Mouse (Mus musculus): ENCODE measurements around the gene Zfp536. TPM values are rescaled to one million over a fixed set of nuclear protein-coding genes. Genes with fewer than 3 reads are reported as not detected.

Zfp536 gene
- polyA plus RNA-seq, 1 experiment from 2014 or later: 8.8 TPM

DNA sequence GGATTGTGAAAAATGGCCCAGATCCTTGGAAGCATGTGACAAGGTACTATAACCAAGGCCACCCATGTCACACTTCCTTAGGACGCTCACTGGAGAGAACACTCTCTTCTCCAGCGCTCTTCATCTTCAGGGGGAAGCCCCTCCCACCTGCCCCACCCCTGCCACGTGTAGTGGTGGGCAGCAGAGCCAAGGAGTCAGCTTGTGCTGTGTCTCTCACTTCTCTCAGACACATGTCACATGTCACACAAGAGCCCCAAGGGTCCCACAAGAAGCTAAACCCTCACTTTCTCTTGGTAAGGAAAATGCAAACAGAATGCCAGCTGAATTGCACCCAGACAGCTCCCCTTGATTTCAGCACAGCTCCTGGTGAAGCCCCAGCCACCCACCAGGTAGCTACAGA is 213.6 kb downstream of the Zfp536 start:
- 52% methylated on average over 3 of the region's 3 CpGs for WGBS

DNA sequence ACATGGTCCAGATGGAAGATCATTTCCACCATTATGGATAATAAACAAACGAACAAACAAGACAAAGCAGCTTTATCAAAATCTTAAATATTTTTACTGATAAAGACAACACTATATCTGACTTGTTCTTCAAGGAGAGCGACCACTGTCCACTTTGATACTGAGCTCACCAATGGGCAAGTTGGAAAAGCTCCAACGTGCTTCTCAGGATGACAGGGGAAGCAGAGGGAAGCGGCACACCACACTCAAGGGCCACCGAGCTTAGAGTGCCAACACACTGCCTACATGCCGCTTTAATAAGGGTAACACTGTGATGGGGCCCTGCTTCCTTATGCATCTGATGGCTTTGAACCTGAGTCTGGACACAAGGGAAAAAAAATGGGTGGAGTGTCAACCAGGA is 214.1 kb downstream of the Zfp536 start:
- WGBS: 89% methylated on average over 6 of the region's 6 CpGs
- H3K9me3 ChIP-seq (ENCODE audit: control insufficient read depth, low read length): no peaks in the 10 kb centered on the region
- ATAC-seq: no peak

More for the DNA sequence above, 213.6 kb downstream of the Zfp536 start:
- Histone ChIP-seq H3K36me3 (ENCODE audit: control insufficient read depth, insufficient read depth, low read length) (no peaks in the 10 kb centered on the region), H3K4me1 (ENCODE audit: control insufficient read depth, insufficient read depth, low read length) (no peaks in the 10 kb centered on the region), H3K9ac (ENCODE audit: low read depth, low read length) (no peak overlapping the region), H3K27me3 (replicated peaks; ENCODE audit: control insufficient read depth, insufficient read depth, low read length) (no peaks in the 10 kb centered on the region), H3K27ac (ENCODE audit: low read length) (no peak overlapping the region), H3K4me3 (ENCODE audit: low read length) (no peak overlapping the region), H3K4me2 (ENCODE audit: low read depth, low read length) (no peak overlapping the region), H3K9me3 (ENCODE audit: control insufficient read depth, low read length) (no peaks in the 10 kb centered on the region)
- ATAC-seq: no peak

GRCm38 (mm10) chr7:37556811-37557210 is 216.6 kb downstream of the Zfp536 start:
- no peak for ATAC-seq
- H3K4me1 ChIP-seq (ENCODE audit: control insufficient read depth, insufficient read depth, low read length): no peaks in the 10 kb centered on the region
- H3K27ac ChIP-seq (ENCODE audit: low read length): no peak overlapping the region
- H3K4me2 ChIP-seq (ENCODE audit: low read depth, low read length): no peak overlapping the region
- H3K4me3 ChIP-seq (ENCODE audit: low read length): no peak overlapping the region
- H3K27me3 ChIP-seq (replicated peaks; ENCODE audit: control insufficient read depth, insufficient read depth, low read length): no peaks in the 10 kb centered on the region
- no peaks in the 10 kb centered on the region for H3K9me3 ChIP-seq (ENCODE audit: control insufficient read depth, low read length)
- H3K9ac ChIP-seq (ENCODE audit: low read depth, low read length): no peak overlapping the region
- 82% methylated on average over 1 of the region's 1 CpGs for WGBS
- no peaks in the 10 kb centered on the region for H3K36me3 ChIP-seq (ENCODE audit: control insufficient read depth, insufficient read depth, low read length)

More for the DNA sequence above, 214.1 kb downstream of the Zfp536 start:
- no peak overlapping the region for H3K4me2 ChIP-seq (ENCODE audit: low read depth, low read length)
- no peaks in the 10 kb centered on the region for H3K36me3 ChIP-seq (ENCODE audit: control insufficient read depth, insufficient read depth, low read length)
- H3K9ac ChIP-seq (ENCODE audit: low read depth, low read length): no peak overlapping the region
- H3K4me3 ChIP-seq (ENCODE audit: low read length): no peak overlapping the region
- H3K4me1 ChIP-seq (ENCODE audit: control insufficient read depth, insufficient read depth, low read length): no peaks in the 10 kb centered on the region
- no peaks in the 10 kb centered on the region for H3K27me3 ChIP-seq (replicated peaks; ENCODE audit: control insufficient read depth, insufficient read depth, low read length)
- no peak overlapping the region for H3K27ac ChIP-seq (ENCODE audit: low read length)

DNA sequence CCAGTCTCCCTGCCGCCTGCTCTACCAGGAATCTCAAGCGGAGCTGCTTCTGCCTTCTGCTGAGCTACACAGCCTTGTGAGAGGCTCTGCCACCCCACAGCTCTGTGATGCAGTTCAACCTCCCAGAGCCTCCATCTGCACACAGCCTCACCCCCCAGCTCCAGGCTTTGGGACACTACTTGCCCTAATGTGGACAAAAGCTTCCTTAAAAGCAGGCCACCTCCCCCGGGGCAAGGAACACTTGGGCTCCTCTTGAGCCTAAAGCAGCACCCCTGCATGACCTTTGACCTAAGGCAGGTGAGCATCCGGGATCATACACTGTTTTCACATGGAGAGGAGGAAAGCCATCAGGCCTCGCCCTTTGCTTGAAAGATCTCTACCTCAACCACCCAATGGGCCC is 219.0 kb downstream of the Zfp536 start:
- WGBS: 76% methylated on average over 5 of the region's 5 CpGs
- Histone ChIP-seq H3K9me3 (ENCODE audit: control insufficient read depth, low read length) (no peaks in the 10 kb centered on the region), H3K27ac (ENCODE audit: low read length) (no peak overlapping the region), H3K36me3 (ENCODE audit: control insufficient read depth, insufficient read depth, low read length) (no peaks in the 10 kb centered on the region), H3K4me3 (ENCODE audit: low read length) (no peak overlapping the region), H3K9ac (ENCODE audit: low read depth, low read length) (no peak overlapping the region), H3K4me1 (ENCODE audit: control insufficient read depth, insufficient read depth, low read length) (no peaks in the 10 kb centered on the region), H3K27me3 (replicated peaks; ENCODE audit: control insufficient read depth, insufficient read depth, low read length) (no peaks in the 10 kb centered on the region), H3K4me2 (ENCODE audit: low read depth, low read length) (no peak overlapping the region)
- ATAC-seq: no peak

DNA sequence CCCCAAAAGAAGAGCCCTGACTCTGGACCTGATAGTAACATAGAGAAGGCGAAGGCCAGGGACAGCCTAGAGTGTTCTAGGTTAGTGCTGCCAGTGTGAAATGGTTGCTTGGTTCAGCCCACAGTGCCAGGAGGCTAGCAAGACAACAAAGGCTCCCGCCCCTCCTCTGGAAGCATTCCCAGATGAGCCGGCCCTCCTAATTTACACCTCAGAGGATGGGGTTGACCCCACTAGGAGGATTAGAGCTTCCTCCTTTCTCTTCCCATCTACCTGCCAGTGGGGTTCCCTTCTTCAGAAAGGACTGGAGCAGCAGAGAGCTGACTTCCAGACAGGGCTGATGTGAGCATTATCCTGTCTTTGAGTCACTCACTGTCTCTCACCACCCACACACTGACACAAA is 219.8 kb downstream of the Zfp536 start:
- H3K4me1 ChIP-seq (ENCODE audit: control insufficient read depth, insufficient read depth, low read length): no peaks in the 10 kb centered on the region
- no peak overlapping the region for H3K9ac ChIP-seq (ENCODE audit: low read depth, low read length)
- no peaks in the 10 kb centered on the region for H3K9me3 ChIP-seq (ENCODE audit: control insufficient read depth, low read length)
- 72% methylated on average over 3 of the region's 3 CpGs for WGBS
- H3K4me3 ChIP-seq (ENCODE audit: low read length): no peak overlapping the region
- no peaks in the 10 kb centered on the region for H3K27me3 ChIP-seq (replicated peaks; ENCODE audit: control insufficient read depth, insufficient read depth, low read length)
- no peaks in the 10 kb centered on the region for H3K36me3 ChIP-seq (ENCODE audit: control insufficient read depth, insufficient read depth, low read length)
- H3K4me2 ChIP-seq (ENCODE audit: low read depth, low read length): no peak overlapping the region
- no peak for ATAC-seq
- no peak overlapping the region for H3K27ac ChIP-seq (ENCODE audit: low read length)

- ATAC-seq: no peak
These were observed 221.1 kb downstream of the Zfp536 start for GRCm38 (mm10) chr7:37552384-37552783.

GRCm38 (mm10) chr7:37548805-37549204 is 224.6 kb downstream of the Zfp536 start:
- Histone ChIP-seq H3K27me3 (replicated peaks; ENCODE audit: control insufficient read depth, insufficient read depth, low read length) (no peaks in the 10 kb centered on the region), H3K36me3 (ENCODE audit: control insufficient read depth, insufficient read depth, low read length) (no peaks in the 10 kb centered on the region), H3K4me2 (ENCODE audit: low read depth, low read length) (no peak overlapping the region), H3K9ac (ENCODE audit: low read depth, low read length) (no peak overlapping the region), H3K9me3 (ENCODE audit: control insufficient read depth, low read length) (no peaks in the 10 kb centered on the region), H3K4me3 (ENCODE audit: low read length) (no peak overlapping the region), H3K27ac (ENCODE audit: low read length) (no peak overlapping the region), H3K4me1 (ENCODE audit: control insufficient read depth, insufficient read depth, low read length) (no peaks in the 10 kb centered on the region)
- 37% methylated on average over 15 of the region's 15 CpGs for WGBS
- ATAC-seq: no peak

More at GRCm38 (mm10) chr7:37552384-37552783, 221.1 kb downstream of the Zfp536 start:
- Histone ChIP-seq H3K27ac (ENCODE audit: low read length) (no peak overlapping the region), H3K4me3 (ENCODE audit: low read length) (no peak overlapping the region), H3K36me3 (ENCODE audit: control insufficient read depth, insufficient read depth, low read length) (no peaks in the 10 kb centered on the region), H3K9me3 (ENCODE audit: control insufficient read depth, low read length) (no peaks in the 10 kb centered on the region), H3K4me1 (ENCODE audit: control insufficient read depth, insufficient read depth, low read length) (no peaks in the 10 kb centered on the region), H3K4me2 (ENCODE audit: low read depth, low read length) (no peak overlapping the region), H3K27me3 (replicated peaks; ENCODE audit: control insufficient read depth, insufficient read depth, low read length) (no peaks in the 10 kb centered on the region), H3K9ac (ENCODE audit: low read depth, low read length) (no peak overlapping the region)
- WGBS: 82% methylated on average over 3 of the region's 3 CpGs

DNA sequence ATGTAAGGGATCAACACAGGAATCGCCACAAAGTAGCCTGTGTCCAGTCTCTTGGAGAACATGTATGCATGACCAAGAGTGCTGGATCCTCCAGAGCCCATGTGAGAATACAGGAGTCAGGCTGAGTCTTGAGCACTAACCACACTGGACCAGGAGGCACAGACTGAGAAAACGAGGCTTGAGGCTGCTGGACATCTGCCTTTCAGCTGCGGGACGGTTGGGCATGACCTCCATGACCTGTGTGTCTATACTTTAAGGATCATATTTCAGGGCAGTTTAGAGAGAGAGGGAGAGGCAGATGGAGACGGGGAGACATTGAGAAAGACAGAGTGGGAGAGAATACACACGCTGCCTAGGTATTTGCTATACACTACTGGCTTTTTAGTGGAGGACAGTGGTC is 229.4 kb downstream of the Zfp536 start:
- Histone ChIP-seq H3K4me1 (ENCODE audit: control insufficient read depth, insufficient read depth, low read length) (no peaks in the 10 kb centered on the region), H3K4me3 (ENCODE audit: low read length) (no peak overlapping the region), H3K4me2 (ENCODE audit: low read depth, low read length) (no peak overlapping the region), H3K9ac (ENCODE audit: low read depth, low read length) (no peak overlapping the region), H3K27ac (ENCODE audit: low read length) (no peak overlapping the region), H3K9me3 (ENCODE audit: control insufficient read depth, low read length) (no peaks in the 10 kb centered on the region), H3K27me3 (replicated peaks; ENCODE audit: control insufficient read depth, insufficient read depth, low read length) (no peaks in the 10 kb centered on the region), H3K36me3 (ENCODE audit: control insufficient read depth, insufficient read depth, low read length) (no peaks in the 10 kb centered on the region)
- WGBS: 25% methylated on average over 6 of the region's 6 CpGs
- ATAC-seq: no peak

- no peak overlapping the region for H3K9ac ChIP-seq (ENCODE audit: low read depth, low read length)
- 85% methylated on average over 7 of the region's 7 CpGs for WGBS
- H3K27ac ChIP-seq (ENCODE audit: low read length): no peak overlapping the region
- ATAC-seq: no peak
- no peaks in the 10 kb centered on the region for H3K27me3 ChIP-seq (replicated peaks; ENCODE audit: control insufficient read depth, insufficient read depth, low read length)
- H3K4me2 ChIP-seq (ENCODE audit: low read depth, low read length): no peak overlapping the region
- no peaks in the 10 kb centered on the region for H3K36me3 ChIP-seq (ENCODE audit: control insufficient read depth, insufficient read depth, low read length)
- H3K9me3 ChIP-seq (ENCODE audit: control insufficient read depth, low read length): no peaks in the 10 kb centered on the region
- no peaks in the 10 kb centered on the region for H3K4me1 ChIP-seq (ENCODE audit: control insufficient read depth, insufficient read depth, low read length)
- H3K4me3 ChIP-seq (ENCODE audit: low read length): no peak overlapping the region
These were observed 230.5 kb downstream of the Zfp536 start for GRCm38 (mm10) chr7:37542951-37543350.

GRCm38 (mm10) chr7:37531166-37531565 is 242.3 kb downstream of the Zfp536 start:
- WGBS: 89% methylated on average over 2 of the region's 2 CpGs
- Histone ChIP-seq H3K4me3 (ENCODE audit: low read length) (no peak overlapping the region), H3K27ac (ENCODE audit: low read length) (no peak overlapping the region), H3K4me2 (ENCODE audit: low read depth, low read length) (no peak overlapping the region), H3K4me1 (ENCODE audit: control insufficient read depth, insufficient read depth, low read length) (no peaks in the 10 kb centered on the region), H3K9me3 (ENCODE audit: control insufficient read depth, low read length) (no peaks in the 10 kb centered on the region), H3K27me3 (replicated peaks; ENCODE audit: control insufficient read depth, insufficient read depth, low read length) (no peaks in the 10 kb centered on the region), H3K36me3 (ENCODE audit: control insufficient read depth, insufficient read depth, low read length) (no peaks in the 10 kb centered on the region), H3K9ac (ENCODE audit: low read depth, low read length) (no peak overlapping the region)
- ATAC-seq: no peak
